Mouse (Mus musculus) thymus, postnatal 14 days (tissue): ENCODE results near the gene Cabcoco1.

Source experiments
- DNase-seq: peaks from one replicate; pipeline ENCODE4 v3.0.0; 2021

Gene Cabcoco1

GRCm38 (mm10) chr10:68434045-68434639 is 107.6 kb downstream of the Cabcoco1 start:
- no peak for DNase-seq

- peak; percentile 9 for DNase-seq
These were observed 110.3 kb downstream of the Cabcoco1 start for GRCm38 (mm10) chr10:68431346-68431745.

- no peak for DNase-seq
These were observed 110.8 kb downstream of the Cabcoco1 start for GRCm38 (mm10) chr10:68430929-68431328.

GRCm38 (mm10) chr10:68420393-68420920 is 121.2 kb downstream of the Cabcoco1 start:
- DNase-seq = no peak

GRCm38 (mm10) chr10:68419893-68420292 is 121.8 kb downstream of the Cabcoco1 start:
- DNase-seq = no peak

GRCm38 (mm10) chr10:68417074-68417790 is 124.5 kb downstream of the Cabcoco1 start:
- DNase-seq = no peak

GRCm38 (mm10) chr10:68405936-68406335 is 135.8 kb downstream of the Cabcoco1 start:
- DNase-seq = no peak

- DNase-seq = no peak
These were observed 144.9 kb downstream of the Cabcoco1 start for GRCm38 (mm10) chr10:68396786-68397185.

- no peak for DNase-seq
These were observed 145.6 kb downstream of the Cabcoco1 start for GRCm38 (mm10) chr10:68396083-68396482.

- DNase-seq = no peak
These were observed 150.1 kb downstream of the Cabcoco1 start for GRCm38 (mm10) chr10:68391640-68392039.

GRCm38 (mm10) chr10:68388802-68389201 is 152.9 kb downstream of the Cabcoco1 start:
- DNase-seq = no peak

- no peak for DNase-seq
These were observed 153.6 kb downstream of the Cabcoco1 start for GRCm38 (mm10) chr10:68388138-68388537.
